Mouse (Mus musculus) central nervous system, embryonic 11.5 days (tissue): ENCODE results near the gene Gfy. TPM values are rescaled to one million over a fixed set of nuclear protein-coding genes. Genes with fewer than 3 reads are reported as not detected.

ENCODE experiments used
- polyA plus RNA-seq: library from polyadenylated mRNA; depleted of rRNA; stranded (reverse); fragments of >200 nt; gene quantifications from 2 replicates; pipeline ENCODE4 v1.2.3, GENCODE M21; 2012; rRNA removed

Gfy gene
- 0.04 and 0.07 TPM in 2 replicates for polyA plus RNA-seq

GRCm38 (mm10) chr7:45179469-45179868, at the start of gene Gfy:
TSS of gene Gfy (minus strand) at chr7:45179569.

GRCm38 (mm10) chr7:45215673-45216441, 36.5 kb upstream of the Gfy start, which contains the start of gene Tead2:
TSS of gene Tead2 (plus strand) at chr7:45215753.

GRCm38 (mm10) chr7:45211851-45212251, 32.5 kb upstream of the Gfy start, which contains the start of gene Dkkl1:
TSS of gene Dkkl1 (minus strand) at chr7:45212147.

GRCm38 (mm10) chr7:45204380-45205143, 25.2 kb upstream of the Gfy start, which contains the start of gene Ccdc155:
TSS of gene Ccdc155 (minus strand) at chr7:45204892.

GRCm38 (mm10) chr7:45180896-45181477, 1.6 kb upstream of the Gfy start, which contains the start of gene Pth2:
TSS of gene Pth2 (plus strand) at chr7:45180995.

GRCm38 (mm10) chr7:45163735-45164490, 15.5 kb downstream of the Gfy start, which contains the start of gene Slc17a7:
TSS of gene Slc17a7 (plus strand) at chr7:45163949.

GRCm38 (mm10) chr7:45154096-45154992, 25.0 kb downstream of the Gfy start, which contains the start of the genes Pih1d1 and Aldh16a1:
TSS of gene Pih1d1 (plus strand) at chr7:45154303.
TSS of gene Aldh16a1 (minus strand) at chr7:45154584.

GRCm38 (mm10) chr7:45135993-45136567, 43.3 kb downstream of the Gfy start, which contains the start of the genes Gm45713 and Flt3l:
TSS of gene Gm45713 (minus strand) at chr7:45136231.
TSS of gene Flt3l (minus strand) at chr7:45136432.

GRCm38 (mm10) chr7:45128624-45129246, 50.6 kb downstream of the Gfy start, which contains the start of gene Rpl13a:
TSS of gene Rpl13a (minus strand) at chr7:45128761.

Other genes with a start within 250 kb of the Gfy start
- gene Tsks, start 236.4 kb downstream of the Gfy start, polyA plus RNA-seq = 0.07 and 0.08 TPM in 2 replicates
- gene Cpt1c, start 204.7 kb downstream of the Gfy start, polyA plus RNA-seq = 36.4 and 49.2 TPM in 2 replicates
- 510 and 945 TPM in 2 replicates for gene Prmt1, start 193.0 kb downstream of the Gfy start, polyA plus RNA-seq
- gene Irf3, start 181.9 kb downstream of the Gfy start, polyA plus RNA-seq = 113 and 137 TPM in 2 replicates
- gene Bcl2l12, start 180.9 kb downstream of the Gfy start, polyA plus RNA-seq = 70.1 and 80.1 TPM in 2 replicates
- gene Scaf1, start 163.2 kb downstream of the Gfy start, polyA plus RNA-seq = 105 and 108 TPM in 2 replicates
- gene Rras, start 161.6 kb downstream of the Gfy start, polyA plus RNA-seq = 17.2 and 25.6 TPM in 2 replicates
- 27.7 and 54.2 TPM in 2 replicates for gene Prr12, start 126.7 kb downstream of the Gfy start, polyA plus RNA-seq
- gene Nosip, start 117.1 kb downstream of the Gfy start, polyA plus RNA-seq = 75.0 and 79.0 TPM in 2 replicates
- gene Prrg2, start 116.9 kb downstream of the Gfy start, polyA plus RNA-seq = 18.9 and 28.4 TPM in 2 replicates
- gene Rcn3, start 87.3 kb downstream of the Gfy start, polyA plus RNA-seq = 151 and 178 TPM in 2 replicates
- 9.6 and 15.3 TPM in 2 replicates for gene Fcgrt, start 75.7 kb downstream of the Gfy start, polyA plus RNA-seq
- gene Rps11, start 55.1 kb downstream of the Gfy start, polyA plus RNA-seq = 695 and 927 TPM in 2 replicates
- gene Rpl13a, start 50.8 kb downstream of the Gfy start, polyA plus RNA-seq = 2,695 and 3,876 TPM in 2 replicates
- gene Gm45713, start 43.3 kb downstream of the Gfy start, polyA plus RNA-seq = 0.05 and 0.52 TPM in 2 replicates
- 4.8 and 5.5 TPM in 2 replicates for gene Flt3l, start 43.1 kb downstream of the Gfy start, polyA plus RNA-seq
- gene Pih1d1, start 25.3 kb downstream of the Gfy start, polyA plus RNA-seq = 112 and 132 TPM in 2 replicates
- gene Aldh16a1, start 25.0 kb downstream of the Gfy start, polyA plus RNA-seq = 31.7 and 34.0 TPM in 2 replicates
- gene Slc17a7, start 15.6 kb downstream of the Gfy start, polyA plus RNA-seq = 2.3 and 2.8 TPM in 2 replicates
- 0.26 TPM in 1 of 2 replicates, not detected in the other for gene Pth2, start 1.4 kb upstream of the Gfy start, polyA plus RNA-seq
- gene Ccdc155, start 25.3 kb upstream of the Gfy start, polyA plus RNA-seq = 0.92 and 1.1 TPM in 2 replicates
- 2.0 and 3.1 TPM in 2 replicates for gene Dkkl1, start 32.6 kb upstream of the Gfy start, polyA plus RNA-seq
- gene Tead2, start 36.2 kb upstream of the Gfy start, polyA plus RNA-seq = 557 and 610 TPM in 2 replicates
- 1.8 and 2.6 TPM in 2 replicates for gene Cd37, start 59.5 kb upstream of the Gfy start, polyA plus RNA-seq
- 0.17 and 0.30 TPM in 2 replicates for gene Slc6a16, start 61.5 kb upstream of the Gfy start, polyA plus RNA-seq
- not detected in 2 replicates for gene Slc6a21, start 97.9 kb upstream of the Gfy start, polyA plus RNA-seq
- 18.1 and 19.9 TPM in 2 replicates for gene Trpm4, start 154.2 kb upstream of the Gfy start, polyA plus RNA-seq
- 1.7 and 4.2 TPM in 2 replicates for gene Hrc, start 155.7 kb upstream of the Gfy start, polyA plus RNA-seq
- gene Ppfia3, start 187.4 kb upstream of the Gfy start, polyA plus RNA-seq = 13.7 and 16.5 TPM in 2 replicates
- 3.5 and 3.6 TPM in 2 replicates for gene Lin7b, start 191.0 kb upstream of the Gfy start, polyA plus RNA-seq
- gene Snrnp70, start 216.2 kb upstream of the Gfy start, polyA plus RNA-seq = 695 and 1,491 TPM in 2 replicates
- 0.04 TPM in 1 of 2 replicates, not detected in the other for gene Kcna7, start 226.1 kb upstream of the Gfy start, polyA plus RNA-seq
- gene Ntf5, start 234.1 kb upstream of the Gfy start, polyA plus RNA-seq = 1.3 and 2.1 TPM in 2 replicates
- 0.16 TPM in 1 of 2 replicates, not detected in the other for gene Lhb, start 241.3 kb upstream of the Gfy start, polyA plus RNA-seq